Mouse (Mus musculus) macrophage (primary cell): ENCODE results near the gene Homez. TPM values are rescaled to one million over a fixed set of nuclear protein-coding genes. Genes with fewer than 3 reads are reported as not detected.

Source experiments
- H3K27ac ChIP-seq: fragments of 350-480 bp; formaldehyde crosslinking; 2 replicates; pipeline ENCODE4 v1.9.0; 2021
- H3K36me3 ChIP-seq: fragments of 350-480 bp; formaldehyde crosslinking; 2 replicates; pipeline ENCODE4 v1.9.0; 2021; ENCODE audit errors: inconsistent target
- H3K4me3 ChIP-seq: fragments of 350-480 bp; formaldehyde crosslinking; 2 replicates; pipeline ENCODE4 v1.9.0; 2021; ENCODE audit errors: inconsistent target
- H3K79me2 ChIP-seq: fragments of 350-480 bp; formaldehyde crosslinking; 2 replicates; pipeline ENCODE4 v1.9.0; 2021; ENCODE audit errors: inconsistent target
- WGBS: methylation state at CpG from one replicate; pipeline ENCODE4 v1.1.7; 2026; ENCODE audit warnings: inconsistent platforms; ENCODE audit not compliant: missing documents; 5-methylcytosine and 5-hydroxymethylcytosine counted together
- polyA plus RNA-seq: library from polyadenylated mRNA; stranded (reverse); fragments of 250-400 nt; gene quantifications from 3 replicates; pipeline ENCODE4 v1.2.4, GENCODE M21; 2018; ENCODE audit warnings: inconsistent platforms

The Homez gene
- polyA plus RNA-seq, 1 experiment from 2014 or later: 15.5 TPM

- no peak overlapping the region for H3K4me3 ChIP-seq
- WGBS: 96% methylated on average over 7 of the region's 9 CpGs
- H3K79me2 ChIP-seq: no peaks in the 10 kb centered on the region
Observed at GRCm38 (mm10) chr14:54857891-54858290, 12.9 kb downstream of the Homez start.

GRCm38 (mm10) chr14:54856703-54857102, 14.1 kb downstream of the Homez start:
- Histone ChIP-seq H3K36me3 (no peaks in the 10 kb centered on the region), H3K4me3 (no peak overlapping the region), H3K79me2 (no peaks in the 10 kb centered on the region), H3K27ac (no peak overlapping the region)
- 66% methylated on average over 7 of the region's 7 CpGs for WGBS

More at GRCm38 (mm10) chr14:54857891-54858290, 12.9 kb downstream of the Homez start:
- H3K27ac ChIP-seq: no peak overlapping the region
- no peaks in the 10 kb centered on the region for H3K36me3 ChIP-seq

- no peak overlapping the region for H3K27ac ChIP-seq
- WGBS: 100% methylated on average over 3 of the region's 3 CpGs
- no peaks in the 10 kb centered on the region for H3K79me2 ChIP-seq
- no peak overlapping the region for H3K4me3 ChIP-seq
- H3K36me3 ChIP-seq: no peaks in the 10 kb centered on the region
Observed at GRCm38 (mm10) chr14:54855726-54856125, 15.0 kb downstream of the Homez start.

- H3K27ac ChIP-seq: no peak overlapping the region
- 0% methylated on average over 4 of the region's 4 CpGs for WGBS
- H3K4me3 ChIP-seq: no peak overlapping the region
- no peaks in the 10 kb centered on the region for H3K36me3 ChIP-seq
- no peaks in the 10 kb centered on the region for H3K79me2 ChIP-seq
Observed at GRCm38 (mm10) chr14:54843461-54843860, 27.3 kb downstream of the Homez start.

GRCm38 (mm10) chr14:54823716-54824115, 47.0 kb downstream of the Homez start:
- Histone ChIP-seq H3K27ac (no peak overlapping the region), H3K79me2 (no peaks in the 10 kb centered on the region), H3K36me3 (no peaks in the 10 kb centered on the region), H3K4me3 (no peak overlapping the region)
- WGBS: 100% methylated on average over 1 of the region's 1 CpGs

GRCm38 (mm10) chr14:54822301-54822700, 48.5 kb downstream of the Homez start:
- Histone ChIP-seq H3K27ac (no peak overlapping the region), H3K4me3 (no peak overlapping the region), H3K79me2 (no peaks in the 10 kb centered on the region), H3K36me3 (no peaks in the 10 kb centered on the region)
- 97% methylated on average over 2 of the region's 2 CpGs for WGBS

GRCm38 (mm10) chr14:54817791-54818190, 53.0 kb downstream of the Homez start:
- Histone ChIP-seq H3K27ac (no peak overlapping the region), H3K4me3 (no peak overlapping the region), H3K79me2 (no peaks in the 10 kb centered on the region), H3K36me3 (no peaks in the 10 kb centered on the region)
- 55% methylated on average over 2 of the region's 2 CpGs for WGBS

GRCm38 (mm10) chr14:54815737-54816136, 55.0 kb downstream of the Homez start:
- no peak overlapping the region for H3K4me3 ChIP-seq
- no peak overlapping the region for H3K27ac ChIP-seq
- no peaks in the 10 kb centered on the region for H3K79me2 ChIP-seq
- WGBS: 79% methylated on average over 3 of the region's 3 CpGs
- no peaks in the 10 kb centered on the region for H3K36me3 ChIP-seq

- 91% methylated on average over 19 of the region's 29 CpGs for WGBS
- no peaks in the 10 kb centered on the region for H3K36me3 ChIP-seq
- H3K27ac ChIP-seq: no peak within 1 kb of the TSS
- no peak within 1 kb of the TSS for H3K4me3 ChIP-seq
- H3K79me2 ChIP-seq: no peaks in the 10 kb centered on the region
Observed at GRCm38 (mm10) chr14:54813991-54814390, 56.8 kb downstream of the Homez start, which contains the start of gene Rnf212b. Gene Rnf212b (plus strand): TSS chr14:54814141.

- Histone ChIP-seq H3K27ac (no peak overlapping the region), H3K36me3 (no peaks in the 10 kb centered on the region), H3K4me3 (no peak overlapping the region), H3K79me2 (no peaks in the 10 kb centered on the region)
- WGBS: 76% methylated on average over 2 of the region's 3 CpGs
Observed at GRCm38 (mm10) chr14:54809668-54810033, 61.1 kb downstream of the Homez start.

GRCm38 (mm10) chr14:54808718-54809667, 61.8 kb downstream of the Homez start:
- WGBS: 60% methylated on average over 4 of the region's 4 CpGs
- H3K27ac ChIP-seq: no peak overlapping the region

GRCm38 (mm10) chr14:54806124-54806523, 64.6 kb downstream of the Homez start:
- H3K79me2 ChIP-seq: no peaks in the 10 kb centered on the region
- H3K27ac ChIP-seq: no peak overlapping the region
- 92% methylated on average over 4 of the region's 4 CpGs for WGBS
- H3K36me3 ChIP-seq: no peaks in the 10 kb centered on the region
- H3K4me3 ChIP-seq: no peak overlapping the region

More at GRCm38 (mm10) chr14:54808718-54809667, 61.8 kb downstream of the Homez start:
- no peaks in the 10 kb centered on the region for H3K36me3 ChIP-seq
- H3K4me3 ChIP-seq: no peak overlapping the region
- no peaks in the 10 kb centered on the region for H3K79me2 ChIP-seq

Other genes starting within 250 kb of the Homez start
- gene Psmb11, start 249.5 kb downstream of the Homez start, polyA plus RNA-seq: not detected in 3 replicates
- gene Gm17606, start 230.0 kb downstream of the Homez start, polyA plus RNA-seq: not detected in 3 replicates
- 0.06 to 0.11 TPM in 2 of 3 replicates, not detected in the other for gene Cdh24, start 229.6 kb downstream of the Homez start, polyA plus RNA-seq
- 23.0 to 29.4 TPM (median 23.7 TPM) in 3 replicates for gene 1700123O20Rik, start 184.7 kb downstream of the Homez start, polyA plus RNA-seq
- gene Acin1, start 184.0 kb downstream of the Homez start, polyA plus RNA-seq: 92.8 to 195 TPM (median 119 TPM) in 3 replicates
- not detected in 3 replicates for gene Gm29776, start 172.1 kb downstream of the Homez start, polyA plus RNA-seq
- 0.42 to 0.85 TPM in 2 of 3 replicates, not detected in the other for gene Cebpe, start 158.8 kb downstream of the Homez start, polyA plus RNA-seq
- gene Slc7a8, start 89.0 kb downstream of the Homez start, polyA plus RNA-seq: 62.3 to 349 TPM (median 87.2 TPM) in 3 replicates
- gene Rnf212b, start 56.8 kb downstream of the Homez start, polyA plus RNA-seq: not detected in 3 replicates
- gene Ppp1r3e, start 6.6 kb upstream of the Homez start, polyA plus RNA-seq: 9.4 to 27.5 TPM (median 11.3 TPM) in 3 replicates
- gene Bcl2l2, start 12.4 kb upstream of the Homez start, polyA plus RNA-seq: 13.5 to 20.1 TPM (median 14.7 TPM) in 3 replicates
- gene Gm20521, start 12.5 kb upstream of the Homez start, polyA plus RNA-seq: 0.28 to 3.5 TPM (median 1.1 TPM) in 3 replicates
- gene Pabpn1, start 21.5 kb upstream of the Homez start, polyA plus RNA-seq: 71.0 to 98.7 TPM (median 86.0 TPM) in 3 replicates
- 0.14 to 0.26 TPM in 2 of 3 replicates, not detected in the other for gene Slc22a17, start 42.2 kb upstream of the Homez start, polyA plus RNA-seq
- gene Efs, start 55.2 kb upstream of the Homez start, polyA plus RNA-seq: not detected in 3 replicates
- not detected in 3 replicates for gene Il25, start 61.7 kb upstream of the Homez start, polyA plus RNA-seq
- gene Cmtm5, start 65.3 kb upstream of the Homez start, polyA plus RNA-seq: not detected in 3 replicates
- gene Myh6, start 96.0 kb upstream of the Homez start, polyA plus RNA-seq: not detected in 3 replicates
- not detected in 3 replicates for gene Gm17428, start 106.0 kb upstream of the Homez start, polyA plus RNA-seq
- not detected in 3 replicates for gene Myh7, start 123.7 kb upstream of the Homez start, polyA plus RNA-seq
- gene Ngdn, start 144.5 kb upstream of the Homez start, polyA plus RNA-seq: 28.2 to 50.2 TPM (median 38.8 TPM) in 3 replicates
- gene Zfhx2, start 221.4 kb upstream of the Homez start, polyA plus RNA-seq: 2.1 to 2.9 TPM (median 2.7 TPM) in 3 replicates
- 6.1 to 8.7 TPM (median 8.1 TPM) in 3 replicates for gene Thtpa, start 223.8 kb upstream of the Homez start, polyA plus RNA-seq
- 18.1 to 20.8 TPM (median 18.4 TPM) in 3 replicates for gene Ap1g2, start 235.6 kb upstream of the Homez start, polyA plus RNA-seq
- 0.05 TPM in 1 of 3 replicates, not detected in the others for gene Jph4, start 246.0 kb upstream of the Homez start, polyA plus RNA-seq